Mouse (Mus musculus): ENCODE measurements around the gene Ccdc6.
A peak's percentile ranks its signal among the peaks of the same experiment; 100 is the strongest.

DNA sequence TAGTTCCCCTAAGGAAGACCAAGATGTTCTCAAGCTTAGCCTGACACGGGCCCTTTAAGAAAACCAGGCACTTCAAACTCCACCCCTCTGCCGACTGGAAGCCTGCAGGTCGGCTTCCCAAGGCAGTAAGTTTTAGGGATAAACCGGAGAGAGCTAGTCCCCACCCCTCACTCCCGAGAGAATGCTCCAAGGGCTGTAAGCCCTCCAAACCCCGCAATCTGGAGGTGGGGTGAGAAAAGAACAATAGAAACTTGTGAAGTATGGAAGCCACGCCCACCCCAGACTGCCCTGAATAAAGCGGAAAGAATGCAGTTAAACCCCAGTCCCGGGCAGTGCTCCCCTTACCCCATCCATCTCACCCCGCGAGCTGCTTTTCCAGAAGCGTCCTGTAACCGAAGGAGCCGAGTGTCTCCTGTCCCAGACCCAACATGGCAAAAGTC lies 1.9 kb upstream of the Ccdc6 start:
- 0 out of 2 replicates have a peak, but pooled peaks have one; percentile 15 for TF ChIP-seq POLR2A (IDR thresholded peaks at IDR 0.05; ENCODE audit: control insufficient read depth, low read depth, low read length)
- TF ChIP-seq CTCF (IDR thresholded peaks at IDR 0.05; ENCODE audit: control insufficient read depth, insufficient read depth, insufficient replicate concordance, low read depth, low read length), result no peak
